Mouse (Mus musculus) bone marrow macrophage, adult 2 months (primary cell): ENCODE data around the gene Stfa2. TPM values are rescaled to one million over a fixed set of nuclear protein-coding genes. Genes with fewer than 3 reads are reported as not detected.
"Not testable (repeated sequence)": the region's sequence is repeated elsewhere in the genome, so short reads cannot be mapped to it uniquely, and the experiment has no call there.

ENCODE experiments used
- H3K27ac ChIP-seq: 2 replicates; pipeline ENCODE4 v1.5.1; 2012; ENCODE audit warnings: low read depth, low read length; ENCODE audit not compliant: insufficient read depth
- H3K4me1 ChIP-seq: 2 replicates; pipeline ENCODE4 v1.6.1; 2012; ENCODE audit warnings: low read length; ENCODE audit not compliant: control insufficient read depth, insufficient read depth
- H3K4me3 ChIP-seq: 2 replicates; pipeline ENCODE4 v1.5.1; 2012; ENCODE audit warnings: mild to moderate bottlenecking, low read length, moderate library complexity; ENCODE audit not compliant: insufficient read depth
- CTCF ChIP-seq: IDR thresholded peaks from 2 replicates; pipeline ENCODE4 v1.5.1; 2012; ENCODE audit warnings: low read depth, mild to moderate bottlenecking, low read length, moderate library complexity
- POLR2A ChIP-seq: IDR thresholded peaks from 2 replicates; pipeline ENCODE4 v1.6.1; 2012; ENCODE audit warnings: mild to moderate bottlenecking, low read depth, low read length, borderline replicate concordance
- polyA plus RNA-seq: library from polyadenylated mRNA; stranded (reverse); fragments of >200 nt; gene quantifications from 2 replicates; pipeline ENCODE4 v1.2.4, GENCODE M21; 2012; ENCODE audit not compliant: missing spikeins, insufficient read depth, insufficient read length

The Stfa2 gene
- not detected in 2 replicates for polyA plus RNA-seq

GRCm38 (mm10) chr16:36408357-36408756 is at the start of gene Stfa2:
Stfa2 (minus strand) TSS chr16:36408457.
- H3K27ac ChIP-seq: no peak within 1 kb of the TSS
- no peaks in the 10 kb centered on the region for H3K4me1 ChIP-seq
- no peak for TF ChIP-seq POLR2A
- no peak for TF ChIP-seq CTCF
- H3K4me3 ChIP-seq: no peak within 1 kb of the TSS

- TF ChIP-seq POLR2A (no peak), CTCF (no peak)
- no peak within 1 kb of the TSS for H3K27ac ChIP-seq
- H3K4me1 ChIP-seq: 0 out of 2 replicates have a peak, but pooled peaks cover 3% of the 10 kb centered on the region
- H3K4me3 ChIP-seq: no peak within 1 kb of the TSS
These were observed 47.1 kb upstream of the Stfa2 start, which contains the start of gene Stfa3 for GRCm38 (mm10) chr16:36455342-36455802. Stfa3 (minus strand) TSS chr16:36455392.

- not testable (repeated sequence) for H3K4me3 ChIP-seq, H3K4me1 ChIP-seq, H3K27ac ChIP-seq
These were observed 12.7 kb upstream of the Stfa2 start for GRCm38 (mm10) chr16:36420979-36421378.

GRCm38 (mm10) chr16:36389060-36389459 is 19.2 kb downstream of the Stfa2 start:
- TF ChIP-seq POLR2A: no peak
- no peak for TF ChIP-seq CTCF
- no peaks in the 10 kb centered on the region for H3K4me1 ChIP-seq
- H3K4me3 ChIP-seq: no peak overlapping the region
- H3K27ac ChIP-seq: no peak overlapping the region

DNA sequence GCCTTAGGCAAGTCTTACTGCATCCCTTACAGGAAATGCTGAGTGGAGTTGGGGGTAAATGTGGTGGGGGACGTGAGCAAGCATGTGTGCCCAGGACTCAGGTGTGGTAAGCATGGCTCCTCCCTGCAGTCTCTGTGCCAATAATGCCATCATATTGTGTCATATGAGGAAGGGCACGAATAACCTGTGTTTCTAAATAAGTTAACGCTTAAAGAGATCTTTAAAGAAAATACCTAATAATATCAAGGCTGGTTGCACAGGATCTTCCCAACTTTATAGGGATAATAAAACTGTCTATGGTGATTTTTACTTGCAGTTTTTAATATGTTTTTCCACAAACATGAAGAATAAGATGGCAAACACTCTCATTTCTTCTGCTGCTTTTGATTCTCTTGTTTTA is 40.6 kb downstream of the Stfa2 start, which contains the start of gene BC100530:
TSS of gene BC100530 (minus strand) at position 101 of the 400 bp plus-strand sequence.
- not testable (repeated sequence) for H3K4me3 ChIP-seq, H3K4me1 ChIP-seq, H3K27ac ChIP-seq

Other genes with a start within 250 kb of the Stfa2 start
- gene Gm5483, start 224.2 kb downstream of the Stfa2 start, polyA plus RNA-seq: 0.43 TPM in 1 of 2 replicates, not detected in the other
- gene Gm5416, start 198.1 kb downstream of the Stfa2 start, polyA plus RNA-seq: not detected in 2 replicates
- not detected in 2 replicates for gene 2010005H15Rik, start 187.0 kb downstream of the Stfa2 start, polyA plus RNA-seq
- not detected in 2 replicates for gene Stfa1, start 131.5 kb downstream of the Stfa2 start, polyA plus RNA-seq
- gene BC117090, start 74.1 kb downstream of the Stfa2 start, polyA plus RNA-seq: not detected in 2 replicates
- not detected in 2 replicates for gene BC100530, start 40.7 kb downstream of the Stfa2 start, polyA plus RNA-seq
- not detected in 2 replicates for gene Stfa3, start 46.9 kb upstream of the Stfa2 start, polyA plus RNA-seq
- not detected in 2 replicates for gene Casr, start 153.7 kb upstream of the Stfa2 start, polyA plus RNA-seq